Mouse (Mus musculus): ENCODE measurements around the gene Krtap5-4.
"Not testable (repeated sequence)": the region's sequence is repeated elsewhere in the genome, so short reads cannot be mapped to it uniquely, and the experiment has no call there.

Gene Krtap5-4

DNA sequence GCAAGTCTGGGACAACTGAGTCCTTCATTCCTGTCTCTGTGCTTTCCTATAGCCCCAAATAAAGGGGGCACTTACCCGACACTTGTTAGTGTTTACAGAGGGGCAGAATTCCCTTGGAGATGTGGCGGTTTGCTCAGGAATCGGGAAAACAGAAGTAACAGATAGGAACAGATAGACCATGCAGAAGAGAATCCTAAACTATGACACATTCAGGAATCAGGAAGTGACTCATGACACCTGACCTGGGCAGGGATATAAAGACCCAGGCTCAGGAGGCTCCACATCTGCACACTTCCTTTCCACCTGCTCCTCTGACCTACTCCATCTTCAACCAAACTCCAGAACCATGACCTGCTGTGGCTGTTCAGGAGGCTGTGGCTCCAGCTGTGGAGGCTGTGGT is at the start of gene Krtap5-4:
Krtap5-4 (plus strand) TSS at position 301 of the 400 bp plus-strand sequence.
- no peak for DNase-seq

DNA sequence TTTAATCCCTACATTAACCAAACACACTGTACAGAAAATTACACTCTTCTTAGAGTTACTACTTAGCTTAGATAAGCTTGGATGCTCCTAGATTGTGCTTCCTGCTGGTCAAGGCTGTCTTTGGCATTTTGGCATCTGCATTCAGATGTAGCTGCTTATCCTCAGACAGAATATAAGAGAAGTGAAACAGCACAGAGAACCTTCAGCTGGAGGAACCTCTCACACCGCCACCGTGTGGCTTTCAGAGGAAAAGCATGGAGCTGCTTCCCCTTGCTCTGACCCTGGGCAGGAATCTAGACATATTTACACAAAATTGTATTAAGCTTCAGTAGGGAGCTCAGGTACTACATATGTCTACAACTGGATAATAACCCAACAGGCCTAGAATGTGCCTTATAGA is 47.8 kb upstream of the Krtap5-4 start:
- peak; percentile 10 for DNase-seq

DNA sequence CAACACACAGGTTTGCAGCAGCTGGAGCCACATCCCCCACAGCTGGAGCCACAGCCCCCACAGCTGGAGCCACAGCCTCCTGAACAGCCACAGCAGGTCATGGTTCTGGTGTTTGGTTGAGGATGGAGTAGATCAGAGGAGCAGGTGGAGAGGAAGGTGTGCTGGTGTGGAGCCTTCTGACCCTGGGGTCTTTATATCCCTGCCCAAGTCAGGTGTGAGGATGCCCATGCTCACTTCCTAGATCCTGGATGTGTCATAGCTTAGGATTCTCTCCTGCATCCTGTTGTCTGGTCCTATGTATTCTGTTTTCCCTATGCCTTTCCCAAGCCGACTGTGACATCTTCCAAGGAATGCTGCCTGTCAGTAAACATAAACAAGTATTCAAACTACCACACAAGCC is 45.1 kb upstream of the Krtap5-4 start, which contains the start of gene Gm2431:
Gm2431 (minus strand) TSS at position 101 of the 400 bp plus-strand sequence.
- not testable (repeated sequence) for DNase-seq

DNA sequence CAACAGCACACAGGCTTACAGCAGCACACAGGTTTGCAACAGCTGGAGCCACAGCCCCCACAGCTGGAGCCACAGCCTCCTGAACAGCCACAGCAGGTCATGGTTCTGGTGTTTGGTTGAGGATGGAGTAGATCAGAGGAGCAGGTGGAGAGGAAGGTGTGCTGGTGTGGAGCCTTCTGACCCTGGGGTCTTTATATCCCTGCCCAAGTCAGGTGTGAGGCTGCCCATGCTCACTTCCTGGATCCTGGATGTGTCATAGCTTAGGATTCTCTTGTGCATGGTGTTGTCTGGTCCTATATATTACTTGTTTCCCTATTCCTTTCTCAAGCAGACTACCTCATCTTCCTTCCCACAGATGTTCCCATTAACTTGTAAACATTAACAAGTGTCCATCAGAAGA is 29.1 kb upstream of the Krtap5-4 start, which contains the start of gene Gm4559:
Gm4559 (minus strand) TSS at position 101 of the 400 bp plus-strand sequence.
- not testable (repeated sequence) for DNase-seq

DNA sequence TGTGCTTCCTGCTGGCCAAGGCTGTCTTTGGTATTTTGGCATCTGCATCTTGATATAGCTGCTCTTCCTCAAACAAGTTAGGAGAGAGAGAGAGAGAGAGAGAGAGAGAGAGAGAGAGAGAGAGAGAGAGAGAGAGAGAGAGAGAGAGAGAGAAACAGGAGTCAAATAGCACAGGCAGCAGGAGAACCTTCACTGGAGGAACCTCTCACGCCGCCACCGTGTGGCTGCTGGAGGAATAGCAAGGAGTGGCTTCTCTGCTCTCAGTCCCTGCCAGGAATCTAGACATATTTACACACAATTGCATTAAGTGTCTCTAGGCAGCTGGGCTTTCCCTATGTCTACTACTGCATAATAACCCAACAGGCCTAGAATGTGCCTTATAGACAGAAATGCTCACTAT is 25.2 kb upstream of the Krtap5-4 start:
- not testable (repeated sequence) for DNase-seq

DNA sequence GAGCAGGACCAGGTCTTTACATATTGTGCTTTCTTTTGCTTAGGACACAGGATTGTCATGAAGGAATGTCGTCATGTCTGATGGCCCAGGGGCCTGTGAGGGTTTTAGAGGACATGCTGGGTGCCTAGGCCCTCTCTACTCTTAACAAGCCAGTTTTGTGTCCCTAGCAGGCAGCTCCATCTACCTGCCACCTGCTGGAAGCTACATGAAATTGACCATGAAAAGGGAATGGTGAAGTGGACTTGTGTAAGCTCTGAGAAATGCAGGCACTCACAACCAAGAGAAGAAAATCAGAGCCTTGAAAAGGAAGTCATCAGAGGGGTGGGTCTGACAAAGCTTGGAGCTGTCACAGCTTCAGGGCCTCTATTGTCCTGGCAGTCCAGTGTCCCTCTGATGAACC is 24.1 kb upstream of the Krtap5-4 start:
- not testable (repeated sequence) for DNase-seq

DNA sequence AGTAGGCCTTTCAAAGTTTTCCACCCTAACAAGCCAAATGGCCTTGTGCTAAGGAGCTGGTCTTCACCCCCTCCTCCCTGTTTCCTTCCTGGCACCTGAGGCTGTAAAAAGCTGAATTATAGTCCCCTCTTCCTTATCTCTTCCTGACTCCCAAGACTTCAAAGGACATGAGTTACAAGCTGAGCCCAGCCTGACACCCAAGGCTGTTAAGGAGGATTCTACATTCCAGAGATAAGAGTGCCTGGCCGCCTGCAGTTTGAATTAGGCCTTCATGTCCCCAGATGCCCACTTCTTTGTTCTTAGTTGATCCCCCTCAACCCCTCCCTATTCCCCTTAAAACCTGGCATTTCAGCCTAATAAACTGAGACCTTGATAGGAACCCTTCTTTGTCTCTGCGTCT is 20.5 kb upstream of the Krtap5-4 start:
- not testable (repeated sequence) for DNase-seq

DNA sequence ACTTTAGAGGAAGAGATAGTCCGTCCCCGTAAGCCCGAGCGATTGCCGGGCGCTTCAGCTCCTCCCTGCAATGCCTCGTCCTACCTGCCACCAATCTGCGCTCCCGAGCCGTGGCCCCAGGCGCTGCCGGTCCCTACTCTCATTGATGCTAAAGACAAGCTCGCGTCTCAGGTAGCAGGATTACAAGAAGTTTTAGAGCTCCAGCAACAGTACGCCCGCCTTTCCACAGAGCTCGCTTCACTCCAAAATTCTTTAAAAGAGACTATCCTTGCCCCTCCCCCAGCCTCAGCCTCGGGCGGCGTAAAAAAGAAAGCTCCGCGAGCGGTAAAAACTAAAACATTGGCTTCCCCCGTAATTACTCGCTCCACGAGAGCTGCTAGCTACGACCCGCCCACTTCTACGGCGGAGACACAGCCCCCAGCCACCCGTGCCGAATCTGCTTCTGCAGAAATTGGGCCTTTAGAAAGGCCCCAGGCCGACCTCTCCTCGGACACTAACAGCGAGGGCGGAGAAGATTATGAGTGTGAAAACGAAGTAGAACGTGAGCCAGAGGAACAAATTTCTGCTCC is 19.2 kb upstream of the Krtap5-4 start:
- peak; percentile 14 for DNase-seq

DNA sequence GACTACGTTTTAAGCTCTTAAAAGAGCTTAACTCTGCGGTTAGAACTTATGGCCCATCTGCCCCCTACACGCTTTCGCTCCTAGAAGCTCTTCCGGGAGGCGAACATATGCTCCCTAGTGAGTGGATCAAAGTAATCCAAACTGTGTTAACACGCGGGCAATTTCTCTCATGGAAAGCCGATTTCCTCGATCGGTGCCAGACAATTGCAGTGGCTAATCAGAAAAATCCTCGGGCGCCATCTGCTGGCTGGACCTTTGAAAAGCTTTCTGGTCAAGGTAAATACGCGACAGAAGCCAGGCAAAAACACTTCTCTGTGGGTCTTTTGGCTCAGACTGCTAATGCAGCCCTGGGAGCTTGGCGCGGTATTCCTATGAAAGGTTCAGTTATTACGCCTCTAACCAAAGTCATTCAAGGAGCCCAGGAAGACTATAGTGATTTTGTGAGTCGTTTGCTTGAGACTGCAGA is 18.7 kb upstream of the Krtap5-4 start:
- peak; percentile 87 for DNase-seq

DNA sequence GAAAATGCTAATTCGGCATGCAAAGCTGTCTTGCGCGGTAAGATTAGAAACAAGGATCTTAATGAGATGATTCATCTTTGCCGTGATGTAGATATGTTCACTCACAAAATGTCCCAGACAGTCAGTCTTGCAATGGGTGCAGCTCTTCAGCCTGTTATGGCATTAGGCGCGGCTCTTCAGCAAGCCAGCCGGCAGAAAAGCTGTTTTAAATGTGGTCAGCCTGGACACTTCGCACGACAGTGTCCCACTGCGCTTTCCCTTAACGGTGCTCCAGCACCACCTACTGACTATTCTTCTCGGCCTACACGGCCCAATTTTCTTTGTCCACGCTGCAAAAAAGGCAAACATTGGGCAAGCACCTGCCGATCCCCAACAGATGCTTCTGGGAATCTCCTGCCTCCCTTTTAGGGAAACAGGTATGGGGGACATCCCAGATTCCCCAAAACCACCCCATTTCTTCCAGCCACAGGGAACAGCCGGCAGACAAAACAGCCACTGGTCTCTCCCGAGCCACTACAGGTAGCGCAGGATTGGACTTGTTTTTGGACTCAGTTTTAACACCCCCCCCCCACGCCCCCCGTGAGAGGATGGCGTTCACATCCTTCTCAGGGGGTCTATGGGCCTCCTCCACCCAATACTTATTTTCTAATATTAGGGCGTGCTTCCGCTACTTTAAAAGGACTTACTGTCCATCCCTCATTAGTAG is 18.1 kb upstream of the Krtap5-4 start:
- peak; percentile 9 for DNase-seq

DNA sequence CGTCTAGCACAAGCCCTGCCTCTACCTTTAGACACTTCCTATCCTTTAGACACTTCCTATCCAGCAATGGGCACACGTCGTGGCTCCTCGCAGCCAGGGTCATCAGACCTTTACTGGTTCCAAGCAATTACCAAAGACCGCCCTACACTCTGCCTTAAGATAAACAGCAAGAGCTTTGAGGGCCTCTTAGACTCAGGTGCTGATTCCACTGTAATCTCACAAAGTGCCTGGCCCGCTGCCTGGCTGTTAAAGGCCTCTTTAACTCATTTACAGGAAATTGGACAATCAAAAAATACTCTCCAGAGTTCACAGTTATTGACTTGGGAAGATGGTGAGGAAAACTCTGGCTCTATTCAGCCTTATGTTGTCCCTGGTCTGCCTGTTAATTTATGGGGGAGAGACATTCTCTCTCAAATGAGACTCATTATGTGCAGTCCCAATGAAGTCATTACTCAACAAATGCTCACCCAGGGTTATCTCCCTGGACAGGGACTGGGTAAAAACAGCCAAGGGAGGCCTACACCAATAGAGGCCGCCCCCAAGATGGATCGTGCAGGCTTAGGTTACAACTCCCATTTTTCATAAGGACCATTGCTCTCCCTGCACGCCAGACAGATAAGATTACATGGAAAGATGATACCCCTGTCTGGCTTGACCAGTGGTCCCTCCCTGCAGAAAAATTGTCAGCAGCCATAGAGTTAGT is 17.3 kb upstream of the Krtap5-4 start:
- not testable (repeated sequence) for DNase-seq

DNA sequence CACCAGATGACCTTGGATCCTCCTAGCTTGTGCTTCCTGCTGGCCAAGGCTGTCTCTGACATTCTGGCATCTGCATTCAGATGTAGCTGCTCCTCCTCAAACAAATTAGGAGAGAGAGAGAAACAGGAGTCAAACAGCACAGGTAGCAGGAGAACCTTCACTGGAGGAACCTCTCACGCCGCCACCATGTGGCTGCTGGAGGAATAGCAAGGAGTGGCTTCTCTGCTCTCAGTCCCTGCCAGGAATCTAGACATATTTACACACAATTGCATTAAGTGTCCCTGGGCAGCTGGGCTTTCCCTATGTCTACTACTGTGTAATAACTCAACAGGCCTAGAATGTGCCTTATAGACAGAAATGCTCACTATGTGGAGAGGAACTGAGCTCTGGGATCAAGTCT is 9.5 kb upstream of the Krtap5-4 start:
- not testable (repeated sequence) for DNase-seq

DNA sequence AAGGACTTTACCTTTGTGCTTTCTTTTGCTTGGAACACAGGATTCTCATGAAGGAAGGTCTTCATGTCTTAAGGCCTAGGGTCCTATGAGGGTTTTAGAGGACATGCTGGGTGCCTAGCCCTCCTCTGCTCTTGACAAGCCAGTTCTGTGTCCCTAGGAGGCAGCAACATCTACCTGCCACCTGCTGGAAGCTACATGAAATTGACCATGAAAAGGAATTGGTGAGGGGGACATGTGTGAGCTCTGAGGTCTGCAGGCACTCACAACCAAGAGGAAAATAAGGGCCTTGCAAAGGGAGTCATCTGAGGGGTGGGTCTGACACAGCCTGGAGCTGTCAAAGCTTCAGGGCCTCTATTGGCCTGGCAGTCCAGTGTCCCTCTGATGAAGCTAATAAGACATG is 7.9 kb upstream of the Krtap5-4 start:
- DNase-seq, result no peak

DNA sequence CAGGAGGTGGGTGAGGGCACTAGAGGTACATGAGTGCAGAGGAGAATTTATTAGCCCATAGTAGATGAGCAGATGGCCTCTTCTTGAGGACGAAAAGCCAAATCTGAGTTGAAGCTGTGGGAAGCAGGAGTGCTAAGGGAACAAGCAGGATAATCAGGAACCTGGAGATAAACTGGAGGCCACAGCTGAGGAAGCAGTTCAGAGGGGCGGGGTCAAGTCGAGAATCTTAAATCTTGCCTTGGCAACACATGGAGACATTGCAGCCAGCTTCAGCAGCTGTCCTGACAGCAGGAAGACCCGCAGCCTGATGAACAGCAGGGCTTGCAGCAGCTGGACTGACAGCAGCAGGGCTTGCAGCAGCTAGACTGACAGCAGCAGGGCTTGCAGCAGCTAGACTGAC is 7.2 kb upstream of the Krtap5-4 start:
- DNase-seq, result not testable (repeated sequence)

DNA sequence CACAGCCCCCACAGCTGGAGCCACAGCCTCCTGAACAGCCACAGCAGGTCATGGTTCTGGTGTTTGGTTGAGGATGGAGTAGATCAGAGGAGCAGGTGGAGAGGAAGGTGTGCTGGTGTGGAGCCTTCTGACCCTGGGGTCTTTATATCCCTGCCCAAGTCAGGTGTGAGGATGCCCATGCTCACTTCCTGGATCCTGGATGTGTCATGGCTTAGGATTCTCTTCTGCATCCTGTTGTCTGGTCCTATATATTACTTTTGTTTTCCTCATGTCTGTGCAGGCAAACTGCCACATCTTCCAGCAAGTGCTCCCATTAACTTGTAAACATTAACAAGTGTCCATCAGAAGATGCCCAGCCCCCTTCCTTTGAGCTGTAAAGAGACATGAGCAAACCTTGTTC is 6.3 kb upstream of the Krtap5-4 start, which contains the start of gene Krtap5-1:
Krtap5-1 (minus strand) TSS at position 101 of the 400 bp plus-strand sequence.
- not testable (repeated sequence) for DNase-seq

DNA sequence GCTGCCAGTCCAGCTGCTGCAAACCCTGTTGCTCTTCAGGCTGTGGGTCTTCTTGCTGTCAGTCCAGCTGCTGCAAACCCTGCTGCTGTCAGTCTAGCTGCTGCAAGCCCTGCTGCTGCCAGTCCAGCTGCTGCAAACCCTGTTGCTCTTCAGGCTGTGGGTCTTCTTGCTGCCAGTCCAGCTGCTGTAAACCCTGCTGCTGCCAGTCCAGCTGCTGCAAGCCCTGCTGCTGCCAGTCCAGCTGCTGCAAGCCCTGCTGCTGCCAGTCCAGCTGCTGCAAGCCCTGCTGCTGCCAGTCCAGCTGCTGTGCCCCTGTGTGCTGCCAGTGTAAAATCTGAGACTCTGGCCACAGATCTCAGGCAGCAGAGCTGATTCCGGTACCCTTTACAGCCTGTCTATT is 580 bp downstream of the Krtap5-4 start:
- not testable (repeated sequence) for DNase-seq

DNA sequence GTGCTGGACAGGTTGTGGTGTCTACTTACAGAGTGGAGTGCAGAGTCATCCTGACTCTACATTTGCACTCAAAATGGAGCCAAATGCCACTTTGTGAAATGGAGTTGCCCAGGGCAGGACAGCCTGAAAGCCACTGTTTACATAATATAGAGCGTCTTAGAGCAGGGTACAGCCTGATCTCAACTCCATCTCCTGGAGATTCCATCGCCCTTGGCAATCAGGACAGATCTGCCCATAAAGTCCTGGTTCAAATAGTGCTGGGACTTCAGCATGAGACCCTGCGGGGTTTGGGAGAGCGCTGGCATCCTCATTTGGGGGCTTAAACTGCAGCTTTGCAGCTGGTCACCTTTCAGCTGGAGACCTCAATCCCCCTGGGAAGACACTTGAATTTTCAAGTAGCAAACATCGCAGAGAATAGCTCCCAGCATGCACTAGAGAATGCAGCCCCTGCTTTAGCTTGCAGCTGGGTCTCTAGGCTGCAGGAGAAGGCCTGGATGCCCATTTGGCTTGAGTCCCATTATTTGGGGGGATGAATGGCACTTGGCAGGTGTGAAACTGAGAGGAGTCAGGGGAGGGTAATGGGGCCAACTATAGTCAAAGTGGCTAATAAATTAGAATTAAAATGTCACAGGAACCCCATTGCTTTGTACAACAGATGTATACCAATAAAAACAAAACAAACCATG is 11.4 kb downstream of the Krtap5-4 start:
- no peak for DNase-seq

DNA sequence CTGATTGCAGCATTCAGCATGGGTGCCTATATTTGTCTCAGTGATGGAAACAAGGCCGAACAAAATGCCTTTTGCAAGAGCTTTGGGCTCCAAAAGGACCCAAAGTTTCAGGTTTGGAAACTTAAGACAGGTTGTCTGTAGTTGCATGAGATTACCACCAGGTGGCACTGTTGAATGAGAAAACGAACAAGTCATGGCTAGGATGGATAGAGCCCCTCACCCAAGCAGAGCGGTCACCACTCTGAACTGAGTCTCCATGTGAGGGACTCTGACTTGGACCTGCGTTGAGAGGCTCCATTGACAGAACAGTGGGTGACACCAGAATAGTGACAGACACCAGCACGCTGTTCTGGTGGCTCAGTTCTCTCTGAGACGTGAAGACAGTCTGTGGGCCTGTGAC is 13.2 kb downstream of the Krtap5-4 start:
- DNase-seq, result no peak

DNA sequence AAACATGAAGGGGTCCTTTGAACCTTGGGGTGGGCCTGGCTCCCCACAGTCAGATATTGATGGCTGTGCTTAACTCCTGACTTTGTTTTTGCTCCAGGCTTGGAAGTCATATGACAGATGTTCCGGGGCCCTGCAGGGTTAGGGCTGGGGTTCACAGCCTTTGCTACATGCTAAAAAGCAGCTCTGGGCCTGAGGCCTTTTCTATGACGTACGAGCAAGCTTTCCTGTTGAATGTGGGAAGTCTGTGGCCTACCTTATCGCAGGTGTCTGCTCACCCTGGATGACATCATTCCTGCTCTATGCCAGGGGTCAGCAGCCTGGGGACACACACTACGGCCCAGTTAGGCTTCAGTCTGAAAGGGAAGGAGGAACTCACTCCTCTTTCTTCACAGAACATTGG is 13.9 kb downstream of the Krtap5-4 start:
- no peak for DNase-seq

DNA sequence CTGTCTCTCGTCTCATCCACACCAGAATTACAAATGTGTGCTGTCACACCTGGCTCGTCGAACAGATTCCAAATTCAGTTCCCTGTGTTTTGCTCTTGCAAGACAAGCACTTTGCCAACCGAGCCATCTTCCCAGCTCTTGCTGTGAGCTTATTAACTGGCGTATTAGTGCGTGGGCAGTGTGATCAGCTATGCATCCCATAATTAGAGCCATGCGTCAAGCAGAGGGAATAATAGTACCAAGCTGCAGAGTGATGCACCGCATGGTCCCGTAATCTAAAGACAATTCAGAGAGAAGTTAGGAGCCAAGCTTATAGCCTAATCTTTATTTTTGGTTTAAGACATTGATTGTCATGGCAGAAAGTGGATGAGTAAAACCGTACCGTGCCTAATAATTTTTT is 15.8 kb downstream of the Krtap5-4 start:
- DNase-seq, result no peak

DNA sequence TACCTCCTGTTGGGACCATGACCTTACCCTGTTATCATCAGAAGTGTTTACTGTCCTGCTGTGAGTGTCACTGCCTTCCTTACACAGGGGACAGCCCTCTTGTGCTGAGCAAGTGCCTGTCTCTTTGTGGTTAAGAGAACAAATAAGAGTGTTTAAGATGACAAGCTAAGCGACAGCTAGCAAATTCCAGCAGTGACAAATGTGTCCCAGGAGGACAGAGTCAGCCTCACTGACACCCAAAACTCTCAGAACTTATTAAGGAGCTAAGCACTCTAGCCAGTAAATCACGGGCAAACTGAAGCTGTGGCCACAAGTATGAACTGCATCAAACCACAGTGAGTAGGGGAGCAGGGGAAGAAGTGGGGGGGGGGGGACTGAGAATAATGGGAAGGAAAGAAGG is 17.6 kb downstream of the Krtap5-4 start:
- no peak for DNase-seq

DNA sequence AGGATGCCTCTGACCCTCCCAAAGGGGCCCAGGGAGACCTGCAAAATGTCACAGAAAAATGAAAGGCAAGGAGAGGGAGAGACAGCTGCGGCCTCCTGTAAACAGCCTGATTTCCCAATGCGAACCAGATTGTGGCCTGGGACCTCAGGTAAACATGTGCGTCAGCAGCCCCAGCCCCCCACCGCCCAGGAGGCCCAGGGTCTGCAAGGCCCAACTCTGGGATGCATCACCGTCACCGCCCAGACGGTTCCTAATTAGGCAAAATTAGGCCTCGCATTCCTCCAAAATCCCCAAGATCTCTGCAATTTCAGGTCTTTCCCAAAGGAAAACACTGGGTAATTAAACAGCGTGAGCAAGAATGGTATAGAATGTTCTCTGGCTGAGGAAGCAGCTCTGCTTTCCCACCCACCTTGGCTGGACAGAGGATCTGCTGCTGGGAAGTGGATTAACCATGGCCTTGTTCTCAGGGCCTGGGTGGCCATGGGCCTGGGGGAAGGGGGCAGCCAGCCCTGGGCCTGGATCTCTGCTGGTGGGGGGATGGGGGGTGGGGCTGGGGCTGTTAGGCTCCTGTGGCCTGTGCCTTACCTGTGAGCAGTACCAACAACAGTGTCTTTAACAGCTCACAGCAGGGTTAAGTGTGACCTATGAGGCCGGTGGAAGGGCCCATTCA is 18.4 kb downstream of the Krtap5-4 start:
- DNase-seq, result not testable (repeated sequence)

All from layer of hippocampus, adult 9-11 months (tissue).